Mouse (Mus musculus) layer of hippocampus, adult 18-20 months (tissue): ENCODE data around the gene Slc38a6. TPM values are rescaled to one million over a fixed set of nuclear protein-coding genes. Genes with fewer than 3 reads are reported as not detected.

Experiments
- DNase-seq, 2 experiments: peaks; one replicate each; pipeline ENCODE4 v3.0.0; 2022; ENCODE audit warnings: low spot score in 2 of 2
- total RNA-seq, 2 experiments: library from RNA; stranded (reverse); gene quantifications; 2 replicates each; pipeline ENCODE4 v1.2.3; 2021

Gene Slc38a6
- total RNA-seq, 2 experiments from 2014 or later, result 11.2 to 11.7 TPM

DNA sequence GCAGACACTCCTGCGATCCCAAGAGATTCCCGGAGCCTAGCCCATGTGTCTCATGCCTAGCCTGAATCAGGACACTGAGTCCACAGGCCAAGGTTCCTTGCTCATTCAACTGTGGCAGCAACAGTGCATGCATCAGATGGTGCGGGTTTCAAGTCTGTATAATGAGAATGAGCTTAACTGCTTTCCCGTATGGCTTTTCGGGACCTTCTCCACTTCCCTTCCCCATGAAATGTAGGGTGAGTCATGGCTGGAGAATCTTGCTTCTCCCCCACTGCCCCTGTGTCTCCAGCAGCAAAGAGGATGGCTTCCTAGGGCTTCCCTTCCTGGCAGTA lies 96.6 kb downstream of the Slc38a6 start:
- no peak for DNase-seq

DNA sequence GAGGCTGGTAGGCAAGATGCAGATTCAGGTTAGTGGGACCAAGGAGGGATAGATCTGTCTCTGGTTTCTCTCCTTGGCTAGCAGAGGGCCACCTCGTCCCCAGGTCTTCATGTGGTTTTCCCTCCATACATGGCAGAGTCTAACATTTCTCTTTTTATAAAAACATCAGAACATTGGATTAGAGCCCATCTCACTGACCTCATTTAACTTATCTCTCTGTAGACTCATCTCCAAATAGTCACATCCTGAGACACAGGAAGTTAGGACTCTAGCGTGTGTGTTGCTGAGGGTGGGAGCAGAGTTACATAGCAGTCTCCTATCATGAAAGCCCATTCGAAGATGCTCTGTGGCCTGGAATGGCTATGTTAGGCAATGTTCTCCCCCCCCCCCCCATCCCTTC lies 97.3 kb downstream of the Slc38a6 start:
- no peak for DNase-seq

DNA sequence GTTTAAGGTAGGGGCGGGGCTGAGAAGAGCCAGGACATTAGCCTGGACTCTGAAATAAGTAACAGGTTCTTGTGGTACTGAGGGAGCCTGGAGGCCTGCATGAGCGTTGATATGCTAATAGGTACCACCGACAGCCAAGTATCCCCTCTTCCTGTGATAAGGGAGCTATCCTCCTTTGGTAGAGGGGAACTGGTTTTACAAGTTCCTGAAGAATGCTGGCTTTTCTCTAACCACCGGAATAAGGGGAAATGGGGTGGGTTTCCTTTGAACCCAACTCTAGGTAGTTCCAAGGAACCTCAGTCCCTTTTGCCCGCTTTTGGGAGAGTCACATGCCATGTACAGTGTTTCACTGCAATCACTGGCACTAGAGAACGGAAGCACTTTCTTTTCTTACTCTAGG lies 98.2 kb downstream of the Slc38a6 start:
- no peak for DNase-seq

DNA sequence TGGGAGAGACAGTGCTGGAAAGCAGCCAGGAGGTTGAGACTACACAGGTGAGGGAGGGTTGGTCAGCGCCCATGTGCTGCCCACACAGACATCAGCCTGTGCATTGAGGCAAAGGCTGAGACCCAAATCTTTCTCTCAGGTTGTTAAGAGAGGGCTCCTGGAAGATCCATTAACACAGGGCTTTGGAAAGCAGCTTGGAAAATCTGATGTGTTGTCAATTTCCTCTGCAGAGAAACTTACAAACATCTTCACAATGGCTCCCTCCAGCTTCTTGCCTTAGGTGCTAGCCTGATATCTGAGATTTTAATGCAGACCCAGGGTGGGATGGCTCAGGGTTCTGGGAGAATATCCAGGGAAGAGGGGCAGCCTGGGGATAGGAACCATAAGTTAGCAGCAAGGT lies 105.9 kb downstream of the Slc38a6 start:
- DNase-seq, result no peak

DNA sequence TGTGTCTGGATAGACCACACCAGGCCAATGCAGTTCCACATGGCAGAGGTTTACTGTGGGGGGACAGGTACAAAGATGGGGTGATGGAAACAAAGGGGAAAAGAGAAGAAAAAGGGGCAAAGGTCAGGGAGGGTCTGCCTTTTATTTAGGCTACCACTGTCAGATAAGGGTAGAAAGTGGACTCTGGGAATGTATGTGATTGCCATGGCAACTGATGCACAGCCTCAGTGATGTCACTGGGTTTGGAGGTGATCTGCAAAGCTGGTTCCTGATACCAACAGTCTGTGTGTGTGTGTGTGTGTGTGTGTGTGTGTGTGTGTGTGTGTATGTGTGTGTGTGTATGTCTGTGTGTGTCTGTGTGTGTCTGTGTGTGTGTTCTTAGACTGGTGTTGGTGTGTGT lies 106.4 kb downstream of the Slc38a6 start:
- DNase-seq, result no peak

DNA sequence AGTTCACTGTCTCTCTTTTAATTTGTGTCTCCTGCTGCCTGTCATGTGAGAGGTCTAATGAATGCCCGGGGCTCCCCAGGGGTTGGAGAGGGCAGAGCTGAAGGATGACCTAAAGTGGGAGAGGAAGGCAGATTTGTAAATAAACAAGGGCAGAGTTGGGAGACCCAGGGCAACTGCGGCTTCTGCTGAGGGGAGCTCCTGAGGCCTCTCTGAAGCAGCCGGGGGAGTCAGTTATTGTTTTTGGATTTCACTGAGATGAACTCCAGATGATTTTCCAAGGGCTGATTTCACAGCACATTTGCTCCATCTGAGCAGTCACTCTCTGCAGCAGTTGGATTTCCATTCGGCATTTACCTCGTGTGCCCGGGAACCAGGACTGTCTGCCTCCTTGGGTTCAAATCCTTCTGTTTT lies 107.3 kb downstream of the Slc38a6 start:
- DNase-seq, result no peak

DNA sequence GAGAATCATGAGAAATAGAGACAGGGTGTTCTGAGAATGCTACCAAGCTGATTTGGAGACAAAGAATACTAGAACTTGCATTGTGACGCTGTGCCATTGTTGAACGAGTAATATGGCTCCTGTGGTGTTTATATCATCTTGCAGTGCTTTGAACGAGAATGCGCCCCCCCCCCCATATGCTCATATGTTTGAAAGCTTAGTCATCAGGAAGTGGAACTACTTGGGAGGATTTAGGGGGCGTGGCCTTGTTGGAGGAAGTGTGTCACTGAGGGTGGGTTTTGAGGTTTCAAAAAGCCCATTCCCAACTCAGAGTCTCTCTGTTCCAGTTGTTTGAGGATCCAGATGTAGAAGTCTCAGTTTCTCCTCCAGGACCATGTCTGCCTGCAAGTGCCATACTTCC lies 108.0 kb downstream of the Slc38a6 start:
- DNase-seq, result no peak

DNA sequence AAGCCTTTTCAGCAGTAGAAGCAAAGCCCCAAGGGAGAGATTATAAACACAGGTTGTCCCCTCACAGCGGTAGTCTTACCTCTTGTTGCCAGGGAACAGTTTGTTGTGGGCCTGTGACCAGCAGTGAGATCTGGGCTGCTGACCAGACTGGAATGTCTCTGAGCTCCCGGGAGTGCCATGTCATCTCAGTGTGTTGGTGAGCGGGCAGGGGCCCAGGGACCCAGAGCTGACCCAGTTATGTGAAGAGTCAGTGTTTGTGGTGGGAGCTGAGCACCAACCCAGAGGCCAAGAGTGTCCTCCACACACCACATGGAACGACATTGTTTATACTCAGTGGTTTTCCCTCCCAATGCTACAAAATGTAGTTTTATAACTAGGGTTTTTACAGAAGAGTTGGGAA lies 112.8 kb downstream of the Slc38a6 start:
- no peak for DNase-seq

DNA sequence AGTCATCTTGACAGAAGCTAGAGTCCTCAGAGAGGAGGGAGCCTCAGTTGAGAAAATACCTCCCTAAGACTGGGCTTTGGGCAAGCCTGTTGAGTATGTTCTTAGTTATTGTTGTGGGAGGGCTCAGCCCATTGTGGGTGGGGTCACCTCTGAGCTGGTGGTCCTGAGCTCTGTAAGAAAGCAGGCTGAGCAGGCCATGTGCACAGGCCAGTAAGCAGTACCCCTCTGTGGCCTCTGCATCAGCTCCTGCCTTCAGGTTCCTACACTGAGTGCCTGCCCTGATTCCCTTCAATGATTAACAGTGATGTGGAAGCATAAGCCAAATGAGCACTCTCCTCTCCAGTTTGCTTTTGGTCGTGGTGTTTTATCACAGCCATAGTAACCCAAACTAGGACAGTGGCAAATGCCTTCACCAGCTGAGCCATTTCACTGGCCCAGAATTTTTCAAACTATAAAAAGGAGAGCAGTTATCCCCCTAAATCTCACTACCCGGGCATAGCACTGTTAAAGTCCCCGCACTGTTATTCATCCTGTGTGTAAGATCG lies 114.0 kb downstream of the Slc38a6 start:
- no peak for DNase-seq

DNA sequence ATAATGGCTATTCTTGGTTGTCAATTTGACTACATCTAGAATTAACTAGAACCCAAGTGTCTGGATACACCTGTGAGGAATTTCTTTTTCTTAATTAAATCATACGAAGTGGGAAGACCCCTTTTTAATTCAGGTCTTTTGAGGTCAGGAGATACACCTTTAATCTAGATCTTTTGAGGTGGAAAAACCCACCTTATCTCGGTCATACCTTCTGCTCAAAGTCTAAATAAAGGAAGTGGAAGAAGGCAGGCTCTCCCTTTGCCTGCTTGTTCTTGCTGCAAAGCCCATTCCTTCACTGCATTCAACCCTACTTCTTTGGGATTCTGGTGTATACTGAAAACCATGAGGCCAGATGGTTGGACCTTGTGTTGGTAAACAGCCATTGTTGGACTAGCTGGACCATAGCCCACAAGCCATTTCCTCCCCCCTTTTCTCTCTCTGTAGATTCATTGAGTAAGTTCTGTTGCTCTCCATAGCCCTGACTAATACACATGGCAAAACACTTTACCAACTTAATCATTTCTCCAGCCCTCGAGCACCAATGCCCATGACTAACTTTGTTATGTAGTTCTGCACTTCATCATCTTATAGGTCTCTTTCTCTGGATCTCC lies 115.0 kb downstream of the Slc38a6 start:
- no peak for DNase-seq

DNA sequence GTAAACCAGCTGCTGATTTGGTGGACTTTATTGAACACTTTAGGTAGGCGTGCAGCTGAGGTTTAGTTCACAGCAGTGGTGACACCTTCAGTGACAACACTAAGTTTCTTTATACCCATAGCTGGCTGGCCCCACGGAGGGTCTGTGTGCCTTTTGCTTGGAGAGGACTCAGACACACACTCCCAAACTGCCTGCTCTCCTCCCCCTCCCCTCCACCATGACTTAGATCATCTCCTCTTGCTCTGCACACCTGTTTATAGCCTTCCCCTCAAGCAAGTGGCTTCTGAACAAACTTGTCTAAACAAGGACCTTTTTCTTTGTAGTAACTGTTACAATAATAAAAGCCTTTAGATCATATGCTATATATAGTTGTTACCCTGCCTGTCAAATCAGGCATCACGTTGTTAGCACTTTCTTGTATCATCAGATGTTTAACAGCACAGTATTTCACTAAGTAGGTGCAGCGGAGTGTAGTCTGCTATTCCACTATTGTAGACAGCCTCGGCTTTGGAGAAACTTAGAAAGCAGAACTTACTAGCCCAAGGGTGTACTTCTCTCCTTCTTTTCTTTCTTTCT lies 115.6 kb downstream of the Slc38a6 start:
- DNase-seq, result no peak

DNA sequence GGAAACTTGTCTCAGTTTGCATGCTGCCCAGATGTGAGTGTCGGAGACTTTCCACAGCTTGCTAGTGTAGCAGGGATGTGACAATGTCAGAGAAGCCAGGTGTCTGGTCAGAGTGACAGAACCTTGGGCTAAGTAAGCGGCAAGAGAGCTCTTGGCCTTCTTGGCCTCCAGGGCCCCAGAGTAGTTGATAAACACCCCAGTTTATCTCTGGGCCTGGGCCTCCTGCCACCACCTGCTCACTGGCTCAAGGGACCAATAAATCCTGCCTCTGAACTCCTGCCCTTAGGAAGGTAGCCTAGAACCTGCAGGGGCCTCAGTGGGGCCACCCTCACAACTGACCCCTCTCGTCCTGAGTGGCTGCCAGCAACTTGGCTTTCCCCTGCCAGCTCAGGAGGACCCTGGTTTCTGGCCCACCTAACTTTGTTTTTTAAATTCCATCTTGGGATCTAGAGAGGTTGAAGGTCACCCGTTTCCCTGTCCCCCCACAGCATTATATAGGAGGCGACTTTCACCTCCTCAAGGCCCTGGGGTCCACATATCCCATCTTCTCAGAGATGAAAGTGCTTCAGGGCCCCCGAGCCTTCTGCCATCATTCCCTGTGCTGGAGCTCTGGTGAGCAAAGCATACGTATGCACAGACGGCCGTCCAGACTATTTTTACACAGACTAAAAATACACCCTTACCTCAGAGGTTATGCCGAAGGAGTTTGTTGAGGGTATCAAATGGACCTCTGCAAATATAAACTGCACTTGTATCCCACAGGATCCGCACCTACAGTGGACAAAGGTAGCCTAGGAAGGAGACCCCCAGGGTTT lies 116.5 kb downstream of the Slc38a6 start:
- DNase-seq, result no peak

Other genes with a start within 250 kb of the Slc38a6 start
- gene Six1, start 232.9 kb upstream of the Slc38a6 start, total RNA-seq, result under 1 TPM; 0.15 to 0.69 TPM
- 1 to 10 TPM; 1.7 to 2.1 TPM for gene Six4, start 173.3 kb upstream of the Slc38a6 start, total RNA-seq
- 10 to 100 TPM; 27.8 to 28.3 TPM for gene Mnat1, start 163.1 kb upstream of the Slc38a6 start, total RNA-seq
- 10 to 100 TPM; 10.6 to 10.7 TPM for gene Trmt5, start 69 bp upstream of the Slc38a6 start, total RNA-seq